Mouse (Mus musculus) ES-E14 (cell line): ENCODE results near the gene Gpld1.

ENCODE experiments used
- HCFC1 ChIP-seq: IDR thresholded peaks from 2 replicates; pipeline ENCODE4 v1.6.1; 2012; ENCODE audit warnings: low read length, inconsistent platforms, borderline replicate concordance; ENCODE audit not compliant: insufficient read depth
- MAFK ChIP-seq: IDR thresholded peaks from 2 replicates; pipeline ENCODE4 v1.6.1; 2014; ENCODE audit warnings: mild to moderate bottlenecking, low read depth, low read length, inconsistent platforms; ENCODE audit not compliant: insufficient read depth
- ZC3H11A ChIP-seq: IDR thresholded peaks from 2 replicates; pipeline ENCODE4 v1.6.1; 2012; ENCODE audit warnings: low read depth, mild to moderate bottlenecking, inconsistent platforms, low read length, borderline replicate concordance
- ZNF384 ChIP-seq: IDR thresholded peaks from 2 replicates; pipeline ENCODE4 v1.6.1; 2012; ENCODE audit warnings: low read depth, low read length, inconsistent platforms

DNA sequence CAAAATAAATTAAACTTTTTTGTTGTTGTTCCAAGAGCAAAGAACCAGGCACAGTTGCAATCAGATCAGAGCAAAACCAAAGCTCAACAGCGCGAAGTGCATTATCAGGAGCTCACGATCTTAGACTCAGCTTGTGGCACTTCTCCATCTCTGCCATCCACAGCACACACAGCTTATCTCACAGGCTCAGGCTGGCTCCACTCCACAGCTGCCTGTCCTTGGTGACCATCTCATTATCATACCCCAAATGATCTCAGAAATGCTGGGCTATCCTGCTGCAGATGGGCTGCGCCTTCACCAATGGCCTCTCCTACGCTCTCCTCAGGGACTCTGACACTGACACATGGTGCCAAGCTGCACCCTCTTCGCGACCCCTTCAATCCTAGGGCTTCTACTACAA, 9.8 kb upstream of the Gpld1 start:
- TF ChIP-seq ZNF384 (no peak), HCFC1 (no peak), MAFK (no peak), ZC3H11A (no peak)
